Mouse (Mus musculus) lung, embryonic 14.5 days (tissue): ENCODE measurements around the gene Spryd4. TPM values are rescaled to one million over a fixed set of nuclear protein-coding genes. Genes with fewer than 3 reads are reported as not detected.
"Not testable (repeated sequence)": the region's sequence is repeated elsewhere in the genome, so short reads cannot be mapped to it uniquely, and the experiment has no call there.

Source experiments
- ATAC-seq: fragments of 200-750 bp; cut with Nextera tagmentation; 2 replicates; pipeline ENCODE4 v1.8.0; 2017; ENCODE audit warnings: mild to moderate bottlenecking, moderate TSS enrichment, moderate library complexity; ENCODE audit not compliant: insufficient read depth
- DNase-seq: peaks from one replicate; pipeline ENCODE4 v3.0.0-alpha.2; 2015
- H3K27ac ChIP-seq: fragments of 300-500 bp; sonication (generic); 2 replicates; pipeline ENCODE4 v1.5.1; 2014; ENCODE audit warnings: low read depth, mild to moderate bottlenecking, moderate library complexity
- H3K27me3 ChIP-seq: fragments of 300-500 bp; sonication (generic); 2 replicates; pipeline ENCODE4 v1.6.1; 2014; ENCODE audit warnings: low read length, control low read depth; ENCODE audit not compliant: insufficient read depth
- H3K36me3 ChIP-seq: fragments of 300-500 bp; sonication (generic); 2 replicates; pipeline ENCODE4 v1.6.1; 2014; ENCODE audit warnings: control low read depth; ENCODE audit not compliant: insufficient read depth
- H3K4me1 ChIP-seq: fragments of 300-500 bp; sonication (generic); 2 replicates; pipeline ENCODE4 v1.6.1; 2014; ENCODE audit warnings: antibody characterized with exemption, control low read depth; ENCODE audit not compliant: insufficient read depth
- H3K4me2 ChIP-seq: fragments of 300-500 bp; sonication (generic); 2 replicates; pipeline ENCODE4 v1.6.1; 2014; ENCODE audit warnings: mild to moderate bottlenecking
- H3K4me3 ChIP-seq: fragments of 300-500 bp; sonication (generic); 2 replicates; pipeline ENCODE4 v1.5.1; 2014; ENCODE audit warnings: low read depth, low read length
- H3K9ac ChIP-seq: fragments of 300-500 bp; sonication (generic); 2 replicates; pipeline ENCODE4 v1.6.1; 2014
- H3K9me3 ChIP-seq: fragments of 300-500 bp; sonication (generic); 2 replicates; pipeline ENCODE4 v1.6.1; 2016; ENCODE audit warnings: low read depth, low read length, control low read depth
- CTCF ChIP-seq: IDR thresholded peaks from 2 replicates; pipeline ENCODE4 v1.5.1; 2016; ENCODE audit warnings: antibody characterized with exemption, low read depth
- WGBS: fragments of 180-500 bp; shearing (Covaris S2); extraction: QIAGEN DNeasy Blood & Tissue Kit; methylation state at CpG from one replicate; pipeline ENCODE4 v1.1.7; 2014; 5-methylcytosine and 5-hydroxymethylcytosine counted together
- polyA plus RNA-seq: library from polyadenylated mRNA; unstranded; fragments of >200 nt; fragmentation: Nextera tagmentation; extraction: Ambion mirVana; gene quantifications from 2 replicates; pipeline ENCODE4 v1.2.1, GENCODE M21; 2014

Gene Spryd4
- polyA plus RNA-seq, 1 experiment from 2014 or later: 27.3 TPM

- 9% methylated on average over 3 of the region's 3 CpGs for WGBS
- Histone ChIP-seq H3K9ac (peak overlapping the region; percentile 63), H3K4me1 (peaks cover 10% of the 10 kb centered on the region), H3K36me3 (no peaks in the 10 kb centered on the region), H3K27ac (peak overlapping the region; percentile 89; the same call in 1 of the 2 replicates), H3K27me3 (no peaks in the 10 kb centered on the region), H3K4me3 (peak overlapping the region; percentile 70), H3K9me3 (no peaks in the 10 kb centered on the region), H3K4me2 (peak overlapping the region; percentile 82)
- no peak for TF ChIP-seq CTCF
- DNase-seq: peak; percentile 23
- peak; percentile 19; the same call in 1 of the 2 replicates for ATAC-seq
Observed at GRCm38 (mm10) chr10:128175302-128175701, 36.3 kb downstream of the Spryd4 start.

DNA sequence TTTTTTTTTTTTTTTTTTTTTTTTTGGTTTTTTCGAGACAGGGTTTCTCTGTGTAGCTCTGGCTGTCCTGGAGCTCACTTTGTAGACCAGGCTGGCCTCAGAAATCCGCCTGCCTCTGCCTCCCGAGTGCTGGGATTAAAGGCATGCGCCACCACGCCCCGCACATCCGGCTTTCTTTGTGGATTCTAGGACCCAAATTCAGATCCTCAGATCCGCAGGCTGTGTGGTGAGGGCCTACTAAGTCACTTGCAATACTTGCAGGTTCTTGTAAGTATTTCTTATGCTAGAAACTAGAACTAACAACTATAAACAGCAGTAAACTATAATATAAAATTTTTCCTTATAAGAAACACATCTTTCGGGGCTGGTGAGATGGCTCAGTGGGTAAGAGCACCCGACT lies 40.3 kb downstream of the Spryd4 start:
- not testable (repeated sequence) for ATAC-seq, H3K27me3 ChIP-seq, H3K27ac ChIP-seq, H3K4me2 ChIP-seq, H3K9ac ChIP-seq, H3K4me3 ChIP-seq, H3K36me3 ChIP-seq, H3K9me3 ChIP-seq, DNase-seq, H3K4me1 ChIP-seq
- 96% methylated on average over 10 of the region's 10 CpGs for WGBS

DNA sequence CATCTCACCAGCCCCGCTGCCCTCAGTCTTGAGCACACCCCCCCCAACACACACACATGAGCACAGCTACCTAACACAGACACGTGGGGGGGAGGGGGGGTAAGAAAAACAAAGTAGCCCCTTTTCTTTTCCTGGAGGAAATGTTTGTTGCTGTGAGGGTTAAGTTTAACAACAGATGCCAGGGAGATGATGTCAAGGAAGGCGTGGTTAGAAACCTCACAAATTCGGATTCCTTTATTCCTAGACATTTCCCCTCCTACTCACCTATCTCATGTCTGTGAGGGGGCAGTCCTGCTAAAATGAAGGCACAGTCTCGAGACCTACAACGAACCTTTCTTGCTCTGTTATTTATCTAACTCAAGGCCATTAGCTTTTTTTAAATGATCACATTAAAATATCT lies 44.5 kb downstream of the Spryd4 start:
- Histone ChIP-seq H3K4me2 (no peak overlapping the region), H3K36me3 (no peaks in the 10 kb centered on the region), H3K27ac (peak overlapping the region; percentile 69; the same call in 1 of the 2 replicates), H3K9me3 (no peaks in the 10 kb centered on the region), H3K4me1 (no peaks in the 10 kb centered on the region), H3K4me3 (no peak overlapping the region), H3K9ac (no peak overlapping the region), H3K27me3 (no peaks in the 10 kb centered on the region)
- TF ChIP-seq CTCF: no peak
- peak; percentile 51 for DNase-seq
- no peak for ATAC-seq
- 29% methylated on average over 6 of the region's 6 CpGs for WGBS

DNA sequence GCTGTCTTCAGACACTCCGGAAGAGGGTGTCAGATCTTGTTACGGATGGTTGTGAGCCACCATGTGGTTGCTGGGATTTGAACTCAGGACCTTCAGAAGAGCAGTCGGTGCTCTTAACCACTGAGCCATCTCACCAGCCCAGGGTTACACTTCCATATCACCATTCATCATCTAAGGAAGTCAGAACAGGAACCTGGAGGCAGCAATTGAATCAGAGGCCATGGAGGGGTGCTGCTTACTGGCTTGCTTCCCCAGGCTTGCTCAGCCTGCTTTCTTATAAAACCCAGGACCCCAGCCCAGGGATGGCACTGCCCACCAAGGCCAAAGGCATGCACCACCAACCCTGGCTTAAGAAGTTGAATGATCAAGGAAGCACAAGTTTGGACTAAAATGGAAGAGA lies 45.9 kb downstream of the Spryd4 start:
- not testable (repeated sequence) for H3K36me3 ChIP-seq, H3K27ac ChIP-seq, H3K4me3 ChIP-seq, H3K4me1 ChIP-seq, H3K9ac ChIP-seq, H3K27me3 ChIP-seq, DNase-seq, H3K9me3 ChIP-seq, H3K4me2 ChIP-seq, ATAC-seq
- WGBS: 64% methylated on average over 2 of the region's 3 CpGs

Other genes starting within 250 kb of the Spryd4 start
- gene Hsd17b6, start 204.2 kb downstream of the Spryd4 start, polyA plus RNA-seq: not detected in 2 replicates
- 95.7 and 101 TPM in 2 replicates for gene Prim1, start 196.6 kb downstream of the Spryd4 start, polyA plus RNA-seq
- gene Naca, start 176.2 kb downstream of the Spryd4 start, polyA plus RNA-seq: 921 and 936 TPM in 2 replicates
- gene Ptges3, start 152.9 kb downstream of the Spryd4 start, polyA plus RNA-seq: 548 and 570 TPM in 2 replicates
- gene Atp5b, start 128.5 kb downstream of the Spryd4 start, polyA plus RNA-seq: 2,183 and 2,273 TPM in 2 replicates
- 23.9 and 26.2 TPM in 2 replicates for gene Baz2a, start 120.2 kb downstream of the Spryd4 start, polyA plus RNA-seq
- gene Rbms2, start 31.5 kb downstream of the Spryd4 start, polyA plus RNA-seq: 26.5 and 27.6 TPM in 2 replicates
- gene Gls2, start 17.4 kb downstream of the Spryd4 start, polyA plus RNA-seq: 1.8 and 2.3 TPM in 2 replicates
- not detected in 2 replicates for gene Mip, start 14.0 kb upstream of the Spryd4 start, polyA plus RNA-seq
- gene Timeless, start 20.3 kb upstream of the Spryd4 start, polyA plus RNA-seq: 70.2 and 71.5 TPM in 2 replicates
- gene Apon, start 42.3 kb upstream of the Spryd4 start, polyA plus RNA-seq: 0.18 and 0.67 TPM in 2 replicates
- not detected in 2 replicates for gene Apof, start 56.9 kb upstream of the Spryd4 start, polyA plus RNA-seq
- gene Stat2, start 58.8 kb upstream of the Spryd4 start, polyA plus RNA-seq: 13.1 and 13.8 TPM in 2 replicates
- 0.17 and 0.41 TPM in 2 replicates for gene Il23a, start 86.9 kb upstream of the Spryd4 start, polyA plus RNA-seq
- 33.4 and 36.2 TPM in 2 replicates for gene Pan2, start 91.5 kb upstream of the Spryd4 start, polyA plus RNA-seq
- gene Cnpy2, start 110.7 kb upstream of the Spryd4 start, polyA plus RNA-seq: 317 and 336 TPM in 2 replicates
- gene Cs, start 125.9 kb upstream of the Spryd4 start, polyA plus RNA-seq: 205 and 211 TPM in 2 replicates
- 12.8 and 14.5 TPM in 2 replicates for gene Coq10a, start 157.2 kb upstream of the Spryd4 start, polyA plus RNA-seq
- 15.8 and 17.0 TPM in 2 replicates for gene Ankrd52, start 165.3 kb upstream of the Spryd4 start, polyA plus RNA-seq
- gene Slc39a5, start 189.4 kb upstream of the Spryd4 start, polyA plus RNA-seq: 0.18 TPM in 1 of 2 replicates, not detected in the other
- gene Nabp2, start 199.7 kb upstream of the Spryd4 start, polyA plus RNA-seq: 77.1 and 83.1 TPM in 2 replicates
- gene Rnf41, start 199.8 kb upstream of the Spryd4 start, polyA plus RNA-seq: 32.8 and 33.5 TPM in 2 replicates
- 81.1 and 89.6 TPM in 2 replicates for gene Smarcc2, start 247.4 kb upstream of the Spryd4 start, polyA plus RNA-seq